Mouse (Mus musculus) brain, embryonic 14.5 days (tissue): ENCODE data around the gene Scn4a.

Experiments used
- CTCF ChIP-seq: fragments of 200-500 bp; IDR thresholded peaks from 2 replicates; pipeline ENCODE4 v1.5.1; 2012; ENCODE audit warnings: inconsistent platforms, mild to moderate bottlenecking, moderate library complexity, borderline replicate concordance; ENCODE audit not compliant: insufficient read depth, insufficient read length; ENCODE audit errors: extremely low read depth
- POLR2A ChIP-seq: fragments of 200-500 bp; IDR thresholded peaks from 2 replicates; pipeline ENCODE4 v1.6.1; 2012; ENCODE audit warnings: mild to moderate bottlenecking, inconsistent platforms, borderline replicate concordance; ENCODE audit not compliant: poor library complexity, insufficient read depth, insufficient read length, severe bottlenecking; ENCODE audit errors: extremely low read depth

DNA sequence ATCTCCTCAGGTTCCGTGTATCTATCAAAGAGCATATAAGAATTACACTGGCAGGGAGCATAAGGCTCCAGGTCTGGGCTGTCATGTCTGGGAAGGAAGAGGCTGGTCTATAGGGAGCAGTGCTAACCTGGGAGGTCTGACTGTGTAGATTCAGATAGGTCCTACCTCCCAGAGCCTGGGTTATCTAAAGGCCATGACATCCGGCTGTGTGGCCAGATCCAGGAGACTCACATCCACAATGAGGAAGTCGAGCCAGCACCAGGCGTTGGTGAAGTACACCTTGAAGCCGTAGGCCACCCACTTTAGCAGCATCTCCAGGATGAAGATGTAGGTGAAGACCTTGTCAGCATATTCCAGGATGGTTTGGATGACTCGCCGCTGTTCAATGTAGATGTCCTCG, 26.6 kb downstream of the Scn4a start:
- no peak for TF ChIP-seq CTCF
- TF ChIP-seq POLR2A, result no peak
